Mouse (Mus musculus) limb, embryonic 12.5 days (tissue): ENCODE measurements at regions not wholly inside any gene's neighbourhood (a gene's known extent, or its start where the extent isn't known, plus 50 kb on each side); places are given as distances from the start of the nearest gene placed in this dataset.

Experiments
- ATAC-seq: fragments of 200-750 bp; cut with Nextera tagmentation; 2 replicates; pipeline ENCODE4 v1.8.0; 2017; ENCODE audit warnings: low read depth, moderate TSS enrichment; ENCODE audit not compliant: insufficient number of reproducible peaks, insufficient read depth, low FRiP score, low TSS enrichment
- H3K27ac ChIP-seq: fragments of 300-500 bp; sonication (generic); 2 replicates; pipeline ENCODE4 v1.5.1; 2016; ENCODE audit warnings: mild to moderate bottlenecking, moderate library complexity
- H3K27me3 ChIP-seq: fragments of 300-500 bp; sonication (generic); 2 replicates; pipeline ENCODE4 v1.6.1; 2016; ENCODE audit warnings: mild to moderate bottlenecking, moderate library complexity
- H3K36me3 ChIP-seq: fragments of 300-500 bp; sonication (generic); 2 replicates; pipeline ENCODE4 v1.6.1; 2016; ENCODE audit warnings: mild to moderate bottlenecking, moderate library complexity
- H3K4me1 ChIP-seq: fragments of 300-500 bp; sonication (generic); replicated peaks from 2 replicates; pipeline ENCODE4 v1.6.1; 2016
- H3K4me2 ChIP-seq: fragments of 300-500 bp; sonication (generic); 2 replicates; pipeline ENCODE4 v1.6.1; 2016; ENCODE audit warnings: mild to moderate bottlenecking, moderate library complexity
- H3K4me3 ChIP-seq: fragments of 300-500 bp; sonication (generic); replicated peaks from 2 replicates; pipeline ENCODE4 v1.5.1; 2016; ENCODE audit warnings: mild to moderate bottlenecking
- H3K9ac ChIP-seq: fragments of 300-500 bp; sonication (generic); replicated peaks from 2 replicates; pipeline ENCODE4 v1.6.1; 2016; ENCODE audit warnings: mild to moderate bottlenecking, moderate library complexity
- H3K9me3 ChIP-seq: fragments of 300-500 bp; sonication (generic); 2 replicates; pipeline ENCODE4 v1.6.1; 2016; ENCODE audit warnings: mild to moderate bottlenecking, moderate library complexity
- WGBS: fragments of 180-500 bp; shearing (Covaris S2); methylation state at CpG from one replicate; pipeline ENCODE4 v1.1.7; 2016; 5-methylcytosine and 5-hydroxymethylcytosine counted together

GRCm38 (mm10) chr8:64336546-64336945, 130.5 kb upstream of the Tll1 start:
- no peak overlapping the region for H3K27ac ChIP-seq
- H3K9ac ChIP-seq, result no peak overlapping the region
- ATAC-seq, result no peak
- peaks cover 10% of the 10 kb centered on the region; the same call in 1 of the 2 replicates for H3K4me1 ChIP-seq
- H3K27me3 ChIP-seq, result no peaks in the 10 kb centered on the region
- H3K36me3 ChIP-seq, result no peaks in the 10 kb centered on the region
- no peak overlapping the region for H3K4me3 ChIP-seq
- H3K4me2 ChIP-seq, result no peak overlapping the region
- no peaks in the 10 kb centered on the region for H3K9me3 ChIP-seq

- no peak for ATAC-seq
- 9% methylated on average over 5 of the region's 5 CpGs for WGBS
Observed at GRCm38 (mm10) chr8:64335495-64335894, 129.4 kb upstream of the Tll1 start.

GRCm38 (mm10) chr8:64323985-64324384, 117.9 kb upstream of the Tll1 start:
- H3K4me3 ChIP-seq, result no peak overlapping the region
- WGBS, result 91% methylated on average over 2 of the region's 2 CpGs

More at GRCm38 (mm10) chr8:64335495-64335894, 129.4 kb upstream of the Tll1 start:
- no peak overlapping the region for H3K4me2 ChIP-seq
- H3K36me3 ChIP-seq, result no peaks in the 10 kb centered on the region
- H3K4me3 ChIP-seq, result no peak overlapping the region
- no peaks in the 10 kb centered on the region for H3K9me3 ChIP-seq
- no peak overlapping the region for H3K9ac ChIP-seq
- H3K27ac ChIP-seq, result no peak overlapping the region
- peaks cover 10% of the 10 kb centered on the region; the same call in 1 of the 2 replicates for H3K4me1 ChIP-seq
- no peaks in the 10 kb centered on the region for H3K27me3 ChIP-seq

GRCm38 (mm10) chr8:64320343-64320742, 114.3 kb upstream of the Tll1 start:
- H3K9ac ChIP-seq, result no peak overlapping the region
- H3K4me2 ChIP-seq, result no peak overlapping the region
- no peaks in the 10 kb centered on the region for H3K36me3 ChIP-seq
- H3K27me3 ChIP-seq, result peaks cover 2% of the 10 kb centered on the region; the same call in 1 of the 2 replicates
- WGBS, result 84% methylated on average over 4 of the region's 4 CpGs
- no peak for ATAC-seq
- H3K4me3 ChIP-seq, result no peak overlapping the region
- H3K27ac ChIP-seq, result no peak overlapping the region
- peaks cover 10% of the 10 kb centered on the region for H3K4me1 ChIP-seq
- no peaks in the 10 kb centered on the region for H3K9me3 ChIP-seq

More at GRCm38 (mm10) chr8:64323985-64324384, 117.9 kb upstream of the Tll1 start:
- no peak overlapping the region for H3K4me2 ChIP-seq
- peaks cover 2% of the 10 kb centered on the region for H3K4me1 ChIP-seq
- no peak for ATAC-seq
- no peak overlapping the region for H3K9ac ChIP-seq
- no peaks in the 10 kb centered on the region for H3K36me3 ChIP-seq
- peaks cover 2% of the 10 kb centered on the region; the same call in 1 of the 2 replicates for H3K27me3 ChIP-seq
- H3K9me3 ChIP-seq, result no peaks in the 10 kb centered on the region
- no peak overlapping the region for H3K27ac ChIP-seq

- Histone ChIP-seq H3K4me2 (peak overlapping the region; percentile 6), H3K4me3 (no peak overlapping the region), H3K27ac (no peak overlapping the region), H3K9ac (no peak overlapping the region), H3K27me3 (peaks cover 2% of the 10 kb centered on the region; the same call in 1 of the 2 replicates), H3K9me3 (no peaks in the 10 kb centered on the region), H3K4me1 (peaks cover 10% of the 10 kb centered on the region), H3K36me3 (no peaks in the 10 kb centered on the region)
- no peak for ATAC-seq
- 49% methylated on average over 6 of the region's 6 CpGs for WGBS
Observed at GRCm38 (mm10) chr8:64319220-64319820, 113.2 kb upstream of the Tll1 start.

- Histone ChIP-seq H3K27me3 (peaks cover 2% of the 10 kb centered on the region; the same call in 1 of the 2 replicates), H3K4me1 (peaks cover 10% of the 10 kb centered on the region), H3K36me3 (no peaks in the 10 kb centered on the region), H3K4me2 (peak overlapping the region; percentile 6), H3K9ac (no peak overlapping the region), H3K4me3 (no peak overlapping the region), H3K9me3 (no peaks in the 10 kb centered on the region), H3K27ac (no peak overlapping the region)
- WGBS, result 20% methylated on average over 10 of the region's 10 CpGs
- peak; percentile 87 for ATAC-seq
Observed at GRCm38 (mm10) chr8:64318524-64319219, 112.6 kb upstream of the Tll1 start.

GRCm38 (mm10) chr8:64317815-64318214, 111.7 kb upstream of the Tll1 start:
- no peaks in the 10 kb centered on the region for H3K9me3 ChIP-seq
- peaks cover 10% of the 10 kb centered on the region for H3K4me1 ChIP-seq
- no peak for ATAC-seq
- H3K36me3 ChIP-seq, result no peaks in the 10 kb centered on the region
- H3K4me2 ChIP-seq, result no peak overlapping the region
- peaks cover 2% of the 10 kb centered on the region; the same call in 1 of the 2 replicates for H3K27me3 ChIP-seq
- H3K9ac ChIP-seq, result no peak overlapping the region
- no peak overlapping the region for H3K27ac ChIP-seq
- no peak overlapping the region for H3K4me3 ChIP-seq

- no peak overlapping the region for H3K27ac ChIP-seq
- ATAC-seq, result no peak
- no peaks in the 10 kb centered on the region for H3K4me1 ChIP-seq
- no peak overlapping the region for H3K9ac ChIP-seq
- no peak overlapping the region for H3K4me2 ChIP-seq
- no peaks in the 10 kb centered on the region for H3K36me3 ChIP-seq
- H3K27me3 ChIP-seq, result no peaks in the 10 kb centered on the region
- no peaks in the 10 kb centered on the region for H3K9me3 ChIP-seq
- 86% methylated on average over 1 of the region's 1 CpGs for WGBS
- no peak overlapping the region for H3K4me3 ChIP-seq
Observed at GRCm38 (mm10) chr8:64307995-64308394, 101.9 kb upstream of the Tll1 start.

- no peak for ATAC-seq
- no peak overlapping the region for H3K4me3 ChIP-seq
- H3K4me2 ChIP-seq, result no peak overlapping the region
- WGBS, result 91% methylated on average over 6 of the region's 6 CpGs
- H3K9ac ChIP-seq, result no peak overlapping the region
- H3K9me3 ChIP-seq, result no peaks in the 10 kb centered on the region
- H3K27ac ChIP-seq, result no peak overlapping the region
- H3K36me3 ChIP-seq, result no peaks in the 10 kb centered on the region
- H3K27me3 ChIP-seq, result no peaks in the 10 kb centered on the region
- H3K4me1 ChIP-seq, result no peaks in the 10 kb centered on the region
Observed at GRCm38 (mm10) chr8:64282806-64283205, 76.7 kb upstream of the Tll1 start.

- H3K9ac ChIP-seq, result no peak overlapping the region
- H3K27me3 ChIP-seq, result no peaks in the 10 kb centered on the region
- H3K9me3 ChIP-seq, result no peaks in the 10 kb centered on the region
- H3K4me1 ChIP-seq, result no peaks in the 10 kb centered on the region
- ATAC-seq, result no peak
- no peak overlapping the region for H3K4me3 ChIP-seq
- no peaks in the 10 kb centered on the region for H3K36me3 ChIP-seq
- H3K27ac ChIP-seq, result no peak overlapping the region
- WGBS, result 49% methylated on average over 3 of the region's 3 CpGs
- no peak overlapping the region for H3K4me2 ChIP-seq
Observed at GRCm38 (mm10) chr8:64281598-64281997, 75.5 kb upstream of the Tll1 start.

- Histone ChIP-seq H3K27me3 (no peaks in the 10 kb centered on the region), H3K4me3 (no peak overlapping the region), H3K4me2 (no peak overlapping the region), H3K9ac (no peak overlapping the region), H3K36me3 (no peaks in the 10 kb centered on the region), H3K9me3 (no peaks in the 10 kb centered on the region), H3K27ac (no peak overlapping the region), H3K4me1 (no peaks in the 10 kb centered on the region)
- no peak for ATAC-seq
Observed at GRCm38 (mm10) chr8:64280391-64280790, 74.3 kb upstream of the Tll1 start.

- Histone ChIP-seq H3K27me3 (no peaks in the 10 kb centered on the region), H3K27ac (no peak overlapping the region), H3K4me2 (no peak overlapping the region), H3K36me3 (no peaks in the 10 kb centered on the region), H3K4me1 (no peaks in the 10 kb centered on the region), H3K9ac (no peak overlapping the region), H3K4me3 (no peak overlapping the region), H3K9me3 (no peaks in the 10 kb centered on the region)
- ATAC-seq, result no peak
- WGBS, result 66% methylated on average over 6 of the region's 6 CpGs
Observed at GRCm38 (mm10) chr8:64276058-64276457, 70.0 kb upstream of the Tll1 start.
